Mouse (Mus musculus): ENCODE results near the gene Epha7. TPM values are rescaled to one million over a fixed set of nuclear protein-coding genes. Genes with fewer than 3 reads are reported as not detected.

Epha7 gene
- 2.7 and 3.7 TPM in 2 replicates for polyA plus RNA-seq (2015; fragmentation: Nextera tagmentation; extraction: Ambion mirVana)

DNA sequence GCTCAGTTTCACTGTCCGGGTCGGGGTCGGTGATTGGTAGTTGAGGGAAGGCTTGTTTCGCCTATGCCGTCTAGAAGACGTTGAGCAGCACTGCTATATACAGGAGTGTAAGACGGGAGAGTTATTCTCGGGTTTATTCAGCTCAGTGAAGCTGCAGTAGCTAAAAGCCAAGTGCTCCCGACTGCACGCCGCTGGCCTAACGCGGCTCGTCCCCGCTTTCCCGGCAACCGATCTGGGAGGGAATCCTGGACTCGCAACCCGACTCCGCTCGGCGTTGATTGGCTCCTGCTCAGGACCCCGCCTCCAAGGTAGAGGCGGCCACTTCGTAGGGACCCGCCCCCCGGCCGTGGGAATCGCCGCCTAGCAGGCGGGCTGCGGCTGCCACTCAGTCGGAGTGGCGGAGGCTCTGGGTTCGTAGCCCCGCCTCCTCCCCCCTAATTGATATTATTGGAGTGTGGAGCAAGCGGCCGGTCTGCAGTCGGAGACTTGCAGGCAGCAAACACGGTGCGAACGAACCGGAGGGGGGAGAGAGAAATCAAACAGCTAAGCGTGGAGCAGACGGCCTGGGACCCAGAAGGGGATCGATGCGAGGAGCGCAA lies at the start of gene Epha7:
TSS of gene Epha7 (plus strand) at position 441 of the 599 bp plus-strand sequence.

Measured in skeletal muscle tissue, postnatal 0 days (tissue).